Mouse (Mus musculus): ENCODE data around the gene Flrt1. TPM values are rescaled to one million over a fixed set of nuclear protein-coding genes. Genes with fewer than 3 reads are reported as not detected.

Gene Flrt1
- polyA plus RNA-seq, 1 experiment from 2014 or later = 3.6 TPM

DNA sequence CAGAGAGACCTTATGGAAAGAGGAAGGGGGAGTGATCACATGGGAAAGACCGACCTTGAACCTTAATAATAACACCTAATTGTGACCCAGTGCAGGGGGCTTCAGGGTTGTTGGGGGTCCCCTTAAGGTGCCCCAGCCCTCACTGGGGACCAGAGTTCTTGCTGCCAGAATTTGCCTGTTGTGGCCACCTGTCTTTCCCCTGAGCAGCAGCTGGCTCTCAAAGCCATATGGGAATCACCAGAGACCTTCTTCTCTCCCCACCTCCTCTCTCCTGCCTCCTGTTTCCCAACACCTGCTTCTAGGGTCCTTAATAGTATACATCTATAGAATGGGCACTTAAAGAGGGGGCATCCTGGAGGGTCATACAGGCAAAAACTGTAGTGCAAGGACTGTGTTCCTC is 20.7 kb upstream of the Flrt1 start:
- Histone ChIP-seq H3K4me1 (replicated peaks; ENCODE audit: control insufficient read depth, insufficient read depth, low read length) (peaks cover 17% of the 10 kb centered on the region), H3K9me3 (ENCODE audit: control insufficient read depth, low read length) (no peaks in the 10 kb centered on the region), H3K27ac (ENCODE audit: low read depth) (no peak overlapping the region), H3K4me2 (ENCODE audit: low read length) (no peak overlapping the region), H3K4me3 (ENCODE audit: low read depth, low read length) (no peak overlapping the region), H3K9ac (ENCODE audit: low read length) (no peak overlapping the region), H3K27me3 (replicated peaks; ENCODE audit: control insufficient read depth, insufficient read depth, low read length) (no peaks in the 10 kb centered on the region), H3K36me3 (ENCODE audit: control insufficient read depth, insufficient read depth, low read length) (no peaks in the 10 kb centered on the region)
- ATAC-seq (replicated peaks; ENCODE audit: low FRiP score, low TSS enrichment, low read depth) (no peak), DNase-seq (ENCODE audit: low spot score) (no peak)
- WGBS = 63% methylated on average over 1 of the region's 1 CpGs

DNA sequence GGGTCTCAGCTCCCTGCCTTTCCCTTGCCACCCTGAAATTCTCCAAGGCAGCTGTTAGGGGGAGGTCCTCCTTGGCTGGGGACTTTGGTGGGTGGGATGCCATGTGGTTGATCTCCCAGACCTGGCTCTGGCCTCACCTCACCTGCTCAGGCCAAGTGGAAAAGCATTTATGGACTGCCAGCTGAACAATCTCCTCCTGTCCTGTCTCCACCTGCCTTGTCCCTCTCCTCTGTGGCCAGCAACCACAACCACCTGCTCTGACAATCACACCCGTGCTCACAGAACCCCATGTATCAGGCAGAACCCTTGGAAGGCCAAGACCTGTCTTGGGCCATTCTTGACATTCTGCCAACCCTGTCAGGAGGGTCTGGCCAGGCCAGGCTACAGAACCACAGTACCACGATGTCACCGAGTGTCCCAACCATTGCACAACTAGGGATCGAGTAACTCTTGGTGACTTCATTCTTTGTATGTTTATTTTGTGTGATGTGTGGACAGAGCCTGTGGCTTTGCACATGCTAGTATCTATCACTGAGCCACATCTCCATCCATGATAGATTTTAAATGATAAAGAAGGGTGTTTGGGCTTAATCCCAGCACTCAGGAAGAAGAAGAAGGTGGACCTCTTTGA is 20.1 kb upstream of the Flrt1 start:
- H3K4me3 ChIP-seq (ENCODE audit: low read depth, low read length) = no peak overlapping the region
- H3K27ac ChIP-seq (ENCODE audit: low read depth) = no peak overlapping the region
- no peak overlapping the region for H3K4me2 ChIP-seq (ENCODE audit: low read length)
- 87% methylated on average over 4 of the region's 4 CpGs for WGBS
- no peak overlapping the region for H3K9ac ChIP-seq (ENCODE audit: low read length)
- no peaks in the 10 kb centered on the region for H3K9me3 ChIP-seq (ENCODE audit: control insufficient read depth, low read length)
- no peaks in the 10 kb centered on the region for H3K36me3 ChIP-seq (ENCODE audit: control insufficient read depth, insufficient read depth, low read length)
- ATAC-seq (replicated peaks; ENCODE audit: low FRiP score, low TSS enrichment, low read depth) (no peak), DNase-seq (ENCODE audit: low spot score) (no peak)
- H3K4me1 ChIP-seq (replicated peaks; ENCODE audit: control insufficient read depth, insufficient read depth, low read length) = peaks cover 17% of the 10 kb centered on the region
- no peaks in the 10 kb centered on the region for H3K27me3 ChIP-seq (replicated peaks; ENCODE audit: control insufficient read depth, insufficient read depth, low read length)

DNA sequence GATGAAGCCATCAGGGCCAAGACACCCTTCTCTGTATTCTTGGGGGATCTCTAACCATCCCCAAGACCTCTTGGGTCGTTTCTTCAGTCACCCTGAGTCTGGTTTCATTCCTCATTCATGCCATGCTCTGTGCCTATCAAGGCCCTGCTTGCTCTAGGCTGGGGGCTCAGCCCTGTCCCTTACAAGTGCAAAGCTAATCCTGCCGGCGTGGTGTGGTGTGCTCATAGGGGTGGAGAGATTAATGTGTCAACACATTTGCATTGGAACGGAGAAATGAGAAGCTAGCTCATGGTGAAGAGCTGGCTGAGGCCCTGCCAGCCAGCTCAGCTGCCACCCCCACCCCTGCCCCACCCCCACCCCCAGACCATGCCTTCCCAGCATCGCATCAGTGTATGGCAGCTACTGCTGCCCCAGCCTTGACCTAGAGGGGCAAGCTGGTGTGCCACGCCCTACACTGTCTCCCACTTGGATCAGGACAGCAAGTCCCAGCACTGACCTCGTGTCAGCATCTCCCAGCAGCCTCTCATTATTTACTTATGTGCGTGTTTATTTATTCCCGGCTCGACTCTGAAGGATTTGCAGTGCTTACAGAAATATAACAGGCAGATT is 17.3 kb upstream of the Flrt1 start:
- H3K4me1 ChIP-seq (replicated peaks; ENCODE audit: control insufficient read depth, insufficient read depth, low read length) = peaks cover 12% of the 10 kb centered on the region
- H3K4me2 ChIP-seq (ENCODE audit: low read length) = no peak overlapping the region
- no peak for DNase-seq (ENCODE audit: low spot score)
- WGBS = 30% methylated on average over 10 of the region's 10 CpGs
- H3K36me3 ChIP-seq (ENCODE audit: control insufficient read depth, insufficient read depth, low read length) = no peaks in the 10 kb centered on the region
- H3K4me3 ChIP-seq (ENCODE audit: low read depth, low read length) = no peak overlapping the region
- H3K9me3 ChIP-seq (ENCODE audit: control insufficient read depth, low read length) = no peaks in the 10 kb centered on the region
- H3K27ac ChIP-seq (ENCODE audit: low read depth) = no peak overlapping the region
- no peak for ATAC-seq (replicated peaks; ENCODE audit: low FRiP score, low TSS enrichment, low read depth)
- H3K27me3 ChIP-seq (replicated peaks; ENCODE audit: control insufficient read depth, insufficient read depth, low read length) = no peaks in the 10 kb centered on the region
- no peak overlapping the region for H3K9ac ChIP-seq (ENCODE audit: low read length)

DNA sequence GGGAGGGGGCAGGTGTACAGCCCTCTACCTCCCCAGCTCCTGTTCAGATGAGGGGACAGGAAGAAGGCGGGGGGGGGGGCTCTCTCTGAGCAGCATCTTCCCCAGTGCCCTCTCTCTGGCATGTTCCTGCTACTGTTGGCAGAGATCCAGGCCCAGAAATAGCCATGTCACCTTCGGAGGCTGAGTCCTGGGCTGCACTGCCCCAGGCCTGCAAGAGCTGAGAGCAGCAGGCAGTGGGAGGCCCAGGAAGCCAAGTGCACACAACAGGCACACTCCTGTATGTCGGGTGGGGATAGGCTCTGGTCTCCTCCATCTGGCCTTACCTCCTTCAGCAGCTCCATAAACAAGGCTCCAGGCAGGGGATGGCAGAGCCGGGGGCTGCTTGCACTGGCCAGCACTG is 16.7 kb upstream of the Flrt1 start:
- 39% methylated on average over 4 of the region's 4 CpGs for WGBS
- Histone ChIP-seq H3K36me3 (ENCODE audit: control insufficient read depth, insufficient read depth, low read length) (no peaks in the 10 kb centered on the region), H3K4me2 (ENCODE audit: low read length) (no peak overlapping the region), H3K4me1 (replicated peaks; ENCODE audit: control insufficient read depth, insufficient read depth, low read length) (peaks cover 12% of the 10 kb centered on the region), H3K27ac (ENCODE audit: low read depth) (no peak overlapping the region), H3K27me3 (replicated peaks; ENCODE audit: control insufficient read depth, insufficient read depth, low read length) (no peaks in the 10 kb centered on the region), H3K9ac (ENCODE audit: low read length) (no peak overlapping the region), H3K4me3 (ENCODE audit: low read depth, low read length) (no peak overlapping the region), H3K9me3 (ENCODE audit: control insufficient read depth, low read length) (no peaks in the 10 kb centered on the region)
- DNase-seq (ENCODE audit: low spot score) (no peak), ATAC-seq (replicated peaks; ENCODE audit: low FRiP score, low TSS enrichment, low read depth) (no peak; the same call in 1 of the 2 replicates)

DNA sequence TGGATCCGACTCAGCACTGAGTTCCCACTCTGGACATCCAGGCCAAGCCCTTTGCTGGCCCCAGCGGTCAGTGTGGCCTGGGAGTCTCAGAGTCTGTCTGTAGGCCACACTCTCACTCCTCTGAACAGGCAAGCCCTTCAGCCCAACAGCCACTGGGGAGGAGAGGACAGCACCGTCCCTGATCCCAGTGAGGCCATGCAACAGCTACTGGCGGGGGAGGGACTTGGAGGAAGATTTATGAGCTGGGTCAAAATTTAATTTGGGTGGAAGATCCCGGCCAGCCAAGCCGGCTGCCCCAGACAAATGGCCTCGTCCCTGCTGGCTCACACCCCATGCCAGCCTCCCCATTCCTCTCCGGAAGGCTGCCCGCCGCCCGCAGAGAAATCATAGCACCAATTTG is 15.7 kb upstream of the Flrt1 start:
- H3K4me1 ChIP-seq (replicated peaks; ENCODE audit: control insufficient read depth, insufficient read depth, low read length) = peaks cover 20% of the 10 kb centered on the region
- ATAC-seq (replicated peaks; ENCODE audit: low FRiP score, low TSS enrichment, low read depth) (no peak), DNase-seq (ENCODE audit: low spot score) (no peak)
- no peak overlapping the region for H3K9ac ChIP-seq (ENCODE audit: low read length)
- H3K27me3 ChIP-seq (replicated peaks; ENCODE audit: control insufficient read depth, insufficient read depth, low read length) = no peaks in the 10 kb centered on the region
- no peak overlapping the region for H3K4me3 ChIP-seq (ENCODE audit: low read depth, low read length)
- no peaks in the 10 kb centered on the region for H3K9me3 ChIP-seq (ENCODE audit: control insufficient read depth, low read length)
- no peak overlapping the region for H3K27ac ChIP-seq (ENCODE audit: low read depth)
- no peaks in the 10 kb centered on the region for H3K36me3 ChIP-seq (ENCODE audit: control insufficient read depth, insufficient read depth, low read length)
- no peak overlapping the region for H3K4me2 ChIP-seq (ENCODE audit: low read length)
- 36% methylated on average over 11 of the region's 11 CpGs for WGBS

DNA sequence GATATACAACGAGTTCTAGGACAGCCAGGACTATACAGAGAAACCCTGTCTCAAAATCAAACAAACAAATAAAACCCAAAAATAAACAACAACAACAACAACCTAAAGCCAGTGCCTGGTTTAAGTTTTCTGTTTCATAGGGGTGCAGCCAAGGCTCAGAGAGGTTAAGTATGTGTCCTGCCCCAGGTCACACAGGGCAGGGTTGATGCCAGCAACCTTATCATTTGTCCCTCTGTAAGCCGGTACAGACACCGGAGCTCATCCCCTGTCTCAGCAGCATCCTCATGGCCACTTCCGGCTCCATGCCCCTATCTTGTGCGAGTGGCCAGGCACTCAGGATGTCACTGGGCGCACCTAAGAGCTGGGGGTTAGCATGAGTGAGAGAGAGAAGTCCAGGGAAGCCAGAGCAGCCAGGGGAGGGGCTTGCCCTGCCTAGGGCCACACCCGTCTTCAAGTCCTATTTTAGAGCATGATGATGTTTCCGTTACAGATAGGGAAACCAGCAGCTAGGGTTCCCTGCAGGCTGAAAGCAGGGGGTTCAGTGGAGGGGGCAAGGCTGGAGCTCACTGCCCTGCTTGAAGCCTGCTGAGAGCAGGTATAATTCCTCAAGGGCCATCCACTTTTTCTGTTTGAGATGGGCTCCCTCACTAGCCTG is 12.3 kb upstream of the Flrt1 start:
- no peak overlapping the region for H3K4me2 ChIP-seq (ENCODE audit: low read length)
- 68% methylated on average over 8 of the region's 8 CpGs for WGBS
- H3K9me3 ChIP-seq (ENCODE audit: control insufficient read depth, low read length) = no peaks in the 10 kb centered on the region
- H3K36me3 ChIP-seq (ENCODE audit: control insufficient read depth, insufficient read depth, low read length) = no peaks in the 10 kb centered on the region
- no peak overlapping the region for H3K27ac ChIP-seq (ENCODE audit: low read depth)
- no peak overlapping the region for H3K4me3 ChIP-seq (ENCODE audit: low read depth, low read length)
- no peaks in the 10 kb centered on the region for H3K27me3 ChIP-seq (replicated peaks; ENCODE audit: control insufficient read depth, insufficient read depth, low read length)
- ATAC-seq (replicated peaks; ENCODE audit: low FRiP score, low TSS enrichment, low read depth) (no peak), DNase-seq (ENCODE audit: low spot score) (no peak)
- peaks cover 19% of the 10 kb centered on the region for H3K4me1 ChIP-seq (replicated peaks; ENCODE audit: control insufficient read depth, insufficient read depth, low read length)
- no peak overlapping the region for H3K9ac ChIP-seq (ENCODE audit: low read length)

DNA sequence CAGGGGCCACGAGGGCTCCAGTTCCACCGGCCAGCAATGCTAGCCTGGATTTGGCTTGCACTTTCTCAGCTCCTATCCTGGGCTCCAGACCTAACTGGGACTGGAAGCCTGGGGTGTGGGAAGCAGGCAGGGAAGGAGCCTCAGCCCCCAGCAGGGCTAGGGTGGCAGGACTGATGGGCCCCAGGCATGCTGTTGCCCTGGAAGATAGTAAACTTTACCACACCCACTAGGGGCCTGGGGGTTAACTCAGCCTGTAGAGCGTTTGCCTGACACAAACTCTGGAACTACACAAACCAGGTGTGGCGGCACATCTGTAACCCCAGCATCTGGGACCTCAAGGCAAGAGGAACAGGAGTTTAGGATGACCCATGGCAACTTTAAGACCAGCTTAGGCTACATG is 11.6 kb upstream of the Flrt1 start:
- DNase-seq (ENCODE audit: low spot score) (no peak), ATAC-seq (replicated peaks; ENCODE audit: low FRiP score, low TSS enrichment, low read depth) (no peak)
- H3K4me3 ChIP-seq (ENCODE audit: low read depth, low read length) = no peak overlapping the region
- no peaks in the 10 kb centered on the region for H3K27me3 ChIP-seq (replicated peaks; ENCODE audit: control insufficient read depth, insufficient read depth, low read length)
- no peak overlapping the region for H3K9ac ChIP-seq (ENCODE audit: low read length)
- no peak overlapping the region for H3K27ac ChIP-seq (ENCODE audit: low read depth)
- H3K36me3 ChIP-seq (ENCODE audit: control insufficient read depth, insufficient read depth, low read length) = no peaks in the 10 kb centered on the region
- no peak overlapping the region for H3K4me2 ChIP-seq (ENCODE audit: low read length)
- H3K9me3 ChIP-seq (ENCODE audit: control insufficient read depth, low read length) = no peaks in the 10 kb centered on the region
- peaks cover 12% of the 10 kb centered on the region for H3K4me1 ChIP-seq (replicated peaks; ENCODE audit: control insufficient read depth, insufficient read depth, low read length)
- 38% methylated on average over 4 of the region's 4 CpGs for WGBS

DNA sequence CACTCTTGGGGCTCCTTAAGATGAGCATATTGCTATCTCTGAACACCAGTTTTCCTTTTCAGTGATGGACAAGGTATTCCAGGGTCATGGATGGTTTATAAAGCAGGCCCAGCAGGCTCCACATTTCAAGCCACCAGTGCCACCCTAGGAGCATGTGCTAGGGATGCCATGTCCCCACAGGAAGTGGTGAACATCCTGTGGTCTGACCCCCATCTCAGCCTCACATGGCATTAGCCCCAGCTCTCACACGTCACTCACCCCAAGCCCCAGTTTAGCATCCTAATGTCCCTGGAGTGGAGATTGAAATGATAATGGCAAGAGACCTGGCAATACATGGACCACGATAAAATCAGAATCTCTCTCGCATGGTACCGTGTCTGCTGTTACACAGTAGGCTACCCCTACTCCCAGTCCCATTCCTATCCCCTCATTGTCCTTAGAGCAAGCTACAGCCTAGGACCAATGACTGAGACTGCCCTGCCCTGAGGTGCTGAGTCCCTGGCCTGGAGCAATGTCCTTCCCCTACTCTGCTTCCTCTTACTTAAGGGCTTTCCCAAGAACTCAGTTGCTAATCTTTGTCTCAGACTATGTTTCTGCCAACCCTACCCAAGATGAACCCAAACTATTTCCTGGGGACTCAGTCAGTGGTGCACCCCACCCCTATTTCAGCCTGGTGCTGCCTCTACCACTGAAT is 10.7 kb upstream of the Flrt1 start:
- Histone ChIP-seq H3K27ac (ENCODE audit: low read depth) (no peak overlapping the region), H3K4me1 (replicated peaks; ENCODE audit: control insufficient read depth, insufficient read depth, low read length) (peaks cover 12% of the 10 kb centered on the region; the same call in 1 of the 2 replicates), H3K27me3 (replicated peaks; ENCODE audit: control insufficient read depth, insufficient read depth, low read length) (no peaks in the 10 kb centered on the region), H3K36me3 (ENCODE audit: control insufficient read depth, insufficient read depth, low read length) (no peaks in the 10 kb centered on the region), H3K4me2 (ENCODE audit: low read length) (no peak overlapping the region), H3K4me3 (ENCODE audit: low read depth, low read length) (no peak overlapping the region), H3K9me3 (ENCODE audit: control insufficient read depth, low read length) (no peaks in the 10 kb centered on the region), H3K9ac (ENCODE audit: low read length) (no peak overlapping the region)
- DNase-seq (ENCODE audit: low spot score) (no peak), ATAC-seq (replicated peaks; ENCODE audit: low FRiP score, low TSS enrichment, low read depth) (no peak)
- 88% methylated on average over 4 of the region's 4 CpGs for WGBS

All from intestine, embryonic 14.5 days (tissue).